Mouse (Mus musculus): Measurements from ENCODE around the gene Klhl13. TPM values are rescaled to one million over a fixed set of nuclear protein-coding genes. Genes with fewer than 3 reads are reported as not detected.

Gene Klhl13
- total RNA-seq (2017) = not detected in 3 replicates

DNA sequence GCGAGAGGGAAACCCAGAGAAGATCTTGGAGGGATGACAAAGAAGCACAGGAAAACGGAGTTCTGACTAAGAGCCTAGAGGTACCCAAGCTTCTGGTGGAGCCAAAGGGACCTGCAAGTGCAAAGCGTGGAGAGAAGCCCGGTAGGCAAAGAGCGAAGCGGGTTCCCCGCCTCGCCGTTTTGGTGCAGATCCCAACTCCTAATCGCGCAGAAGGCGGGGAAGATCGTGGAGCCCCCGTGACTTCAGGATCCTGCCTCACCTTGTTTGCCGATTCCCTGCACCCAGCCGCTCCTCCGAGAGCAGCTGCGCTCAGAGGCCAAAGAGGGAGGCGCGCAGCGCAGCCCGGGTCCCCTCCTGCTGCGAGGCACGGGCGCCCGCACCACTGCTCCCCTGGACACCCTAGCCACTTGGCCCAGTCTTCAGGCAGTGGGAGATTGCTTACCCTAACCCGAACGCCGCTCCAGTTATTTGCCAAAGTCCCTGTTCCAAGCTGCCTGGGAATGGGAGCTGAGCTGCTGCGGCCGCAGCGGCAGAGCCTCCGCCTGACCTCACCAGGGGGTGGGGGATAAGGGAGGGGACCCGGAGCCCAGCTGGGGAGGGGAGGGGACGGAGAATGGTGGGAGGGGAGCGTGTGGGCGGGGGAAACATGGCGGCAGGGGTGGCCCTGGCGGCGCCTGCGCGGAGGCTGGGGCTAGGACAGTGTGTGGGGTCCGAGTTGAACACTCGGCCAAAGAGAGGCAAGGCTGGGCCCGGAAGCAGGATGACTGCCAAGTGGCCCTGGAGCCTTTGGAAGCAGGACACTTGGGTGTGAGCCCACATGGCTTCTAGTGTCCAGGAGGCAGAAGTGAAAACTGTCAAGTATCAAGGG lies at the start of gene Klhl13:
TSS of gene Klhl13 (minus strand) at position 569 of the 868 bp plus-strand sequence.
- no peak for ATAC-seq (replicated peaks; ENCODE audit: insufficient number of reproducible peaks, low FRiP score, low TSS enrichment, poor library complexity, severe bottlenecking)

DNA sequence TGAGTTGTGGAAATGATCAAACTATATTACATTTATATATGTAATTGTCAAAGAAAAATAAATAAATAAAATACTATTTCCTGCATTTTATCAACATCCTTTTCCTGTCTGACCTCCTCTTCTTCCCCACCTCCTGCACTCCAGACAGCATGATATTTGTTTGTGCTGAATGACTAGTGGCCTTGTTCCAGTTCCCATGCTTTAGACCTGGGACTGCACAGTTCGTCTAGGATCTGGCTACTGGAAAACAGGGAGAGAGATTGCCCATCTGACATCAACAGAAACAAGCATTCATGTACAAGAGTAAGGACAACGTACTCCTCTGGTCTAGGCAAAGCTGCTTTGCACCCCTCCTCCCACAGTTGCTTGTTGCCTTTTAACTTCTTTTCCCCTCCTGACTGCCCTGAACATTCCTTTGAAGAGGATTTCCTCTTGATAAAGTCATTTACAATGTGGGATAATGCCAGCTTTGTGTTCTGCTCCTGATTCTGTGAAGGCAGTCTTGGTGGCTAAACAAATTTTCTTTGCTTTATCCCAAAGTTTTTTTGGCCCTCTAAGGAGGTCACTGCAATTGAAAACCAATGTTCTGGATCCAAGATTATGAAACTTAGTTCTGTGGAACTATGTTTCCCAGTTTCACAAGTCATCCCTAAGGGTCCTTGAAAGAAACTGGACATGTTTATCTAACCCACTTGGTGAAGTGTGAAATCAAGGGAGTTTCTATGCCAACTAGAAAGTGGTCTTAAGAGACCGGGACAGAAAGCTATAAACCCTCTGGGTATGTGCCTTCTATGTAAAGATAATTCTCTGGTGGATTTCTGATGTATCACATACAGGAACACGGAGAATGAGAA lies 44.6 kb upstream of the Klhl13 start:
- no peak for ATAC-seq (replicated peaks; ENCODE audit: insufficient number of reproducible peaks, low FRiP score, low TSS enrichment, poor library complexity, severe bottlenecking)

DNA sequence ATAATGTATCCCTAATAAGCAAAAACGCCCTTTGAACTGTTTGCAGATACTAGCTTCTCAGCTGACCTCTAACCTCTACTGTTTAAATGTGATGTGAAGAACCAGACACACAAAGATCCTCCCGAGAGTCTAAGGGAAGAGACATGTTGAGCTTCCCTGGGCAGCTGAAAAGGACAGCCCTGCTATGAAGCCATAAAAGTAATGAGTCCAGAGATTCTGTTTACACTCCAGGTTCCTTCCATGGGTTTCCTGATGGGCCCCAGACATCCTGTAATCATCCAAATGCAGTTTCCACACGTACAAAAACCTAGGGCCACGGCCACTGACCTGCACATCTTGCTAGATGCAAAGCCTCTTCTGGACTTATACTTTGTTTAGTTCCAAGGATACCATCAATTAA lies 23.8 kb upstream of the Klhl13 start:
- ATAC-seq (replicated peaks; ENCODE audit: insufficient number of reproducible peaks, low FRiP score, low TSS enrichment, poor library complexity, severe bottlenecking) = no peak

DNA sequence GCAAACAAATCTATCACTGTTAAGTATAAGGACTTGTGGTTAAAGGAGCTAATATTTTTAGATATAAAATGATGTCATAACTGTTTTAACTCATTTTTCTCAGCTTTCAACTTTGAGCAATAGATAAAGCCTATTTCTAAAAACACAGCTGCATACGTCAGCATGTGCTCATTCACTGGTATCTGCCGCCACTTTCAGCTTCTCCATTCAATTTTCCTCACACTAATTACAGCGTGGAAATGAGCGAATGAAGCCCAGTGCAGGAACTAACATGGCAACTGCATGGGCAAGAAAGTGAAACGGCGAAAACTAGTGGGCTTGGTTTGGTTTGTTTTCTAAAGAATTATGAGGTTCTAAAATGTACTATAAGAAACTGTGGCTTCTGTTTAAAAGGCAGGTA lies 1.4 kb downstream of the Klhl13 start:
- no peak for ATAC-seq (replicated peaks; ENCODE audit: insufficient number of reproducible peaks, low FRiP score, low TSS enrichment, poor library complexity, severe bottlenecking)

DNA sequence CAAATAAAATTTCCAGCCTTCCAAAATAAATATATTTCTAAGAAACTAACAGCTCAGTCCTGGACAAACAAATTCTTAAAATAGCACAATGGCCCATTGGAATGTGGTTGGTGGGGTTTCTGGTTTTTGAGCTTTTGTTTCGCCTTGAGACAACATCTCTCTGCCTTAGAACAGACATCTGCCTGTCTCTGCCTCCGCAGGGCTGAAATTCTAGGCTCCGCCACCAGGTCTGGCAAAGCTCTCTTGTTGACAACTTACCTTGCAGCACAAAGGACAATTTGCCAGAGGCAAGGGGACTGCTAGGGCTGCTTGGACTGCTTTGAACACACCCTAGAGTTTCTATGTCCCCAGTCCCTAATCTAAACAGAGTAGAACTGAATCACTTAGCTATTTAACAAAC lies 4.4 kb downstream of the Klhl13 start:
- ATAC-seq (replicated peaks; ENCODE audit: insufficient number of reproducible peaks, low FRiP score, low TSS enrichment, poor library complexity, severe bottlenecking) = no peak

DNA sequence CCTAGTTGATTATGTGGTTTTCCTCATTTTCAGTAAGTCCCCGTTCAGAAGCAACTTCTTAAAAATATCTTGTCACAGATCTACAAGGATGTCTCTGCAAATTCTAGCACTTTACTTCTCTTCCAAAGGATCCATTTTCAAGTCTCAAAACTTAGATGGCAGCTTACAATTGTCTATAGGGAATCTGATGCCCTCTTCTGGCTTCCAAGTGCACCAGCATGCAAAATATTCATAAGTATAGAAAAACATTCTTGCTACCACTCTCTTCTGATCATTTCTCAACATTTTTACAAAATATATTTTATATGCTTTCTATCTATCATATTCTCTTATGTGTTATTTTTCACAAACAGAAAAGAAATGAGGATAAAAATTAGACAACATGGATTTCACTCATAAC lies 14.8 kb downstream of the Klhl13 start:
- ATAC-seq (replicated peaks; ENCODE audit: insufficient number of reproducible peaks, low FRiP score, low TSS enrichment, poor library complexity, severe bottlenecking) = no peak

DNA sequence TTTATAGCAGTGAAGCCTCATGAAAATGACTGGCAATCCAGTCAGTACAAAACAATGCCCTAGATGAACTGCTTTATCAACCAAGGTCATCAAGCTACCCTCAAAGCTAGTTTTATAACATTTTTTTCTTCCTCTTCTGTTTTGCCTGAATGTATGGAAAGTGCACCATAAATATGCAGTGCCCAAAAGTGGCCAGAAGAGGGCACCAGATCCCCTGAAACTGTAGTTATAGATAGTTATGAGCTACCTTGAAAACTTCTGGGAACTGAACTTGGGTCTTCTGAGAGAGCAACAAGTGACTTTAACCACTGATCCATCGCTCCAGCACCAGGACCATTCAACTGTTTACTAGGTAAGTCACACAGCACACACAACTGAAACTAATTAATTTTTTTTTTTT lies 36.8 kb downstream of the Klhl13 start:
- ATAC-seq (replicated peaks; ENCODE audit: insufficient number of reproducible peaks, low FRiP score, low TSS enrichment, poor library complexity, severe bottlenecking) = no peak

DNA sequence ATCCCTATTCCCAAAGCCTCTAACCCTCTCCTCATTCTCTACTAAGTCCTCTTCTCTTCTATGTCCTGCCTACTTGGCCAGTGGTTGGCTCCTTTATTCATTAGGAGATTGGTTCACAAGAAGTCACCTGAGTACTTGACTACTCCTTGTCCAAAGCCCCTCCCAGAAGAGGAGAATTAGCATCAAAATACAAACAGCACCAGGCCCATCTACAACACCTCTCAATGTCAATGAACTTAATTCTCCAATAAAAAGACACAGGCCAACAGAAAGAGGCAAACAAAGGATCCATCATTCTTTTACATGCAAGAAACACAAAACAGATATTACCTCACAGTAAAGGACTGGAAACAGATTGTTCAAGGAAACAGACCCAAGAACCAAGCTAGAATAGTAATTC lies 46.0 kb downstream of the Klhl13 start:
- ATAC-seq (replicated peaks; ENCODE audit: insufficient number of reproducible peaks, low FRiP score, low TSS enrichment, poor library complexity, severe bottlenecking) = no peak

DNA sequence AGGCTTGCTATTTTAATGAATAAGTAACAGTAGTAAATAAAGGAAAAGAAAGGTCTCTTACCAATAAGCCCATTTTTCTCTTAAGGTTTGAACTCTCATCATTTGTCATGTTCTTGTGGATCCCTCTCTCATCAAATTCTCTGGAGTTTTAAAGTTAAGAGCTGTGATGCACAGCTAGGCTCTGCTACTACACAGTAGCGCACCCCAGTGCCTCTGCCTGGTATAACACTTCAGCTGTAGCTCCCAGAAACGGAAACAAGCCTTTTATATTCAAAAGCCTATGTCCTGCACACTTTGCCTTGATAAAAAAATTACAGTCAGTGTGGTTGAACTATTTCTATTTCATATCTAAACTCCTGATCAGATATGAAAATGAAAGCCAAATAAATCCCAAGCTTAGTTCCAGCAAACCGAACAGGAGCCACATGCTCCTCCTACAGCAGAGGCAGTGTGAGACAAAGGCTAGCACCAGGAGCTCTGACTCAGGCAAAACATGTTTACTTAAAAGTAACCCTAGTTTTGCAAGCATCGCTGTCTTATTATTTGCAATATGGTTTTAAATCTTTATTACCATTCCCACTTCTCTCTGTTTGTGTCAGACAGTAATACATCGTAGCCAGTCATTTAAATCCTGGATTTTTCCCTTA lies 68.8 kb downstream of the Klhl13 start:
- no peak for ATAC-seq (replicated peaks; ENCODE audit: insufficient number of reproducible peaks, low FRiP score, low TSS enrichment, poor library complexity, severe bottlenecking)

DNA sequence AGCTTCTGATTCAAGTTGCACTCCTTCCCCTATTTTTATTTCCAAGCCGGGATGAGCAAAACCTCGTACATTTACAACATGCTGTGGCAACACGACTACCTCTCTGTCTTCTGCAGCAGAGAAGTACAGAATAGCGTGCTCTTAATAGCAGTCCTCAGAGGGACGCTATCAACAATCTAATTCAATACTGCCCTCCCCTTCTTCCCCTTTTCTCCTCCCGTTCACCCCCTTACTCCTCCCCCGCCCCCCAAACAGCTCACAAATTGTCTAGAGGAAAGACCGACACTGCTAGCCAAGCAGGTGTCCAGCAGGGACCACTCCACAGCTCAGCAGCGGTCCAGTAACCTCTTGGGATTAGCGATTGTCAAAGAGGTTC lies 79.5 kb downstream of the Klhl13 start:
- ATAC-seq (replicated peaks; ENCODE audit: insufficient number of reproducible peaks, low FRiP score, low TSS enrichment, poor library complexity, severe bottlenecking) = no peak

DNA sequence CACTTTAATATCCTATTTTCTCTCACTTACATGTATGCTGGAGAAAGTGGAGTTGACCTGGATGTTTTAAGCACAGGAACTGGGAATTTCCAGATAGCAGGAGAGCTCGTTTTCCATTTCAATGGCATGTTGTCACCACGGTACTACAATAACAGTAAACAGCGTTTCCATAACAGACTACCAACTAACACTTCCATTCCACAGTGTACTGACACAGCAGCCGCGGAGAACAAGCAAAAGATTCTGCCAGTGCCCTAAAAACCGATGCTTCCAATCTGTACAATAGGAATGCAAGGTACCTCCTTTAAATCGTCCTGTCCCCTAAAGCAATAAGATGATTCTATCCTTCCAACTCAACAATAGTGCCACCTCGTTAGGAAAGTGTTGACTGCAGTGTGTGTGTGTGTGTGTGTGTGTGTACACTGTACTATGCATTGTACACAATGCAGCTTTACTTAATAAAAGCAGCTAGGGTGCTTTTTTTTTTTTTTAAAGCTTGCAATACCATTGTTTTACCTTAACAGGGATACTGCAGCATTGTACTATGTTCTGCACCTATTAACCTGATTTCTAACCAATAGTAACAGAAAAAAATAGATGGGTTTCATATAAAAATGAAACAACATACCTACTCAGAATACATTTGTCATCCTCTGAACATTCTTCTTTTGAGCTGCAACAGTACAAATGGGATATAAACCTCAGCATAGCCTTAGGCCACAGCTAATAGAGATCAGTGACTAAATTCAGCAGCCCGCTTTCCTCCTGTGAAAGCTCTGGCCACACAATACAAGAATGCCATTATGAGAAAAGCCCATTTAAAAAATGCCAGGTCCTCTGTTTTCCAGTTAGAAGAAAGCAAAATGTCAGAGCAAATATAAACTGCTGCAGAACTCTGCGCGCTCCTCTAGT lies 80.1 kb downstream of the Klhl13 start:
- no peak for ATAC-seq (replicated peaks; ENCODE audit: insufficient number of reproducible peaks, low FRiP score, low TSS enrichment, poor library complexity, severe bottlenecking)

DNA sequence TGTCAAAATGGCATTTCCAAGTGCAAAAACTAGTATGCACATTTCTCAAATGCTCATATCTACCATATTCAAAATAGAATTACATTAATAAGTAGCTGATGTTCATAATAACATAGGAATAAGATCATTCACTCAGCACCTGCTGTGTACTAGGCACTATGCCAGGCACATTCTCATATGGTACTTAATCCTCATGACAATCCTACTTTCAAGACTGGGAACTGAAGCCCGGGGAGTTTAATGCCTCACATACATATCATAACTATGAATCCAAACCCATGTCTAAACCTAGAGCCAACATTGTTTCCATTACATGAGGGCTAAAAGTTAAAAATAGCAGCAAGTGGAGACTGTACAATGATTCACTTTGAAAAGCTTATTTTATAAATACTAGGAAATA lies 97.3 kb downstream of the Klhl13 start:
- no peak for ATAC-seq (replicated peaks; ENCODE audit: insufficient number of reproducible peaks, low FRiP score, low TSS enrichment, poor library complexity, severe bottlenecking)

DNA sequence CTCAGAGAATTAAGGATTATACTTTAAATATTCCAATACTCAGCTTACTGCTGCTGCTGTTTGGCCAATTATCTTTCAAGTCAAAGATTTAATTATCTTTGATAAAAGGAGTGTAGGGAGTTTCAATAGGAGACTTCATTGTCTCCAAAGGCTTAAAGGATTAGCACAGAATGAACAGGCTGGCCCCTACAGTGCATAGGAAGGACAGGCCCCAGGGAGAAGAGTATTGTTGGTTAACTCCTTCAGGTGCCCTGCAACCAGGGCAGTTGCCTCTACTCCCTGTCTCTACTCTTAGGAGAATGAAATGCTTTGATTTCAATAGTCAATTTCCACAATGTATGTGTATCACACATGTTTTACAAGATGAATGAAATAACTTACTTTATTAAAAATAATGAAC lies 116.1 kb downstream of the Klhl13 start:
- no peak for ATAC-seq (replicated peaks; ENCODE audit: insufficient number of reproducible peaks, low FRiP score, low TSS enrichment, poor library complexity, severe bottlenecking)
